Mouse (Mus musculus): ENCODE results near the gene Lin52. TPM values are rescaled to one million over a fixed set of nuclear protein-coding genes. Genes with fewer than 3 reads are reported as not detected.

The Lin52 gene
- polyA plus RNA-seq, 1 experiment from 2014 or later: 41.3 TPM

- WGBS: 74% methylated on average over 11 of the region's 11 CpGs
- H3K27me3 ChIP-seq: peaks cover 51% of the 10 kb centered on the region
Measured at GRCm38 (mm10) chr12:84577768-84578439, 126.7 kb downstream of the Lin52 start.

GRCm38 (mm10) chr12:84578440-84578770 is 127.2 kb downstream of the Lin52 start:
- Histone ChIP-seq H3K9me3 (no peaks in the 10 kb centered on the region; the same call in 1 of the 2 replicates), H3K27me3 (peaks cover 46% of the 10 kb centered on the region), H3K4me2 (replicated peaks) (no peak overlapping the region), H3K4me3 (replicated peaks) (no peak overlapping the region), H3K9ac (replicated peaks) (peak overlapping the region; percentile 14; the same call in 1 of the 2 replicates), H3K4me1 (replicated peaks) (peaks cover 7% of the 10 kb centered on the region; the same call in 1 of the 2 replicates), H3K27ac (no peak overlapping the region), H3K36me3 (no peaks in the 10 kb centered on the region)
- WGBS: 35% methylated on average over 5 of the region's 5 CpGs
- peak; percentile 34; the same call in 1 of the 2 replicates for ATAC-seq

More at GRCm38 (mm10) chr12:84577768-84578439, 126.7 kb downstream of the Lin52 start:
- Histone ChIP-seq H3K4me1 (replicated peaks) (peaks cover 7% of the 10 kb centered on the region; the same call in 1 of the 2 replicates), H3K27ac (no peak overlapping the region), H3K9me3 (no peaks in the 10 kb centered on the region; the same call in 1 of the 2 replicates), H3K36me3 (no peaks in the 10 kb centered on the region), H3K4me3 (replicated peaks) (no peak overlapping the region), H3K4me2 (replicated peaks) (no peak overlapping the region), H3K9ac (replicated peaks) (no peak overlapping the region)
- ATAC-seq: no peak

- ATAC-seq: no peak
- peaks cover 25% of the 10 kb centered on the region for H3K27me3 ChIP-seq
- peaks cover 7% of the 10 kb centered on the region; the same call in 1 of the 2 replicates for H3K4me1 ChIP-seq (replicated peaks)
- H3K4me3 ChIP-seq (replicated peaks): no peak overlapping the region
- H3K27ac ChIP-seq: no peak overlapping the region
- no peak overlapping the region for H3K4me2 ChIP-seq (replicated peaks)
- WGBS: 91% methylated on average over 2 of the region's 2 CpGs
- H3K9me3 ChIP-seq: no peaks in the 10 kb centered on the region; the same call in 1 of the 2 replicates
- no peak overlapping the region for H3K9ac ChIP-seq (replicated peaks)
- H3K36me3 ChIP-seq: no peaks in the 10 kb centered on the region
Measured at GRCm38 (mm10) chr12:84581285-84581684, 130.1 kb downstream of the Lin52 start.

GRCm38 (mm10) chr12:84589825-84590761 is 138.9 kb downstream of the Lin52 start:
- Histone ChIP-seq H3K4me3 (replicated peaks) (peak overlapping the region; percentile 50), H3K9me3 (no peaks in the 10 kb centered on the region), H3K9ac (replicated peaks) (peak overlapping the region; percentile 68), H3K36me3 (no peaks in the 10 kb centered on the region), H3K4me1 (replicated peaks) (peaks cover 15% of the 10 kb centered on the region), H3K4me2 (replicated peaks) (peak overlapping the region; percentile 89), H3K27ac (peak overlapping the region; percentile 58), H3K27me3 (peaks cover 23% of the 10 kb centered on the region)
- ATAC-seq: peak; percentile 75
- 1% methylated on average over 54 of the region's 54 CpGs for WGBS

Other genes starting within 250 kb of the Lin52 start
- 3.6 and 5.2 TPM in 2 replicates for gene Elmsan1, start 232.5 kb upstream of the Lin52 start, polyA plus RNA-seq (2015; fragmentation: Nextera tagmentation; extraction: Ambion mirVana)
- gene Ptgr2, start 166.2 kb upstream of the Lin52 start, polyA plus RNA-seq (2015; fragmentation: Nextera tagmentation; extraction: Ambion mirVana): 14.0 and 16.4 TPM in 2 replicates
- gene Zfp410, start 134.6 kb upstream of the Lin52 start, polyA plus RNA-seq (2015; fragmentation: Nextera tagmentation; extraction: Ambion mirVana): 103 TPM in 2 replicates
- 42.6 and 45.0 TPM in 2 replicates for gene Coq6, start 89.8 kb upstream of the Lin52 start, polyA plus RNA-seq (2015; fragmentation: Nextera tagmentation; extraction: Ambion mirVana)
- gene Fam161b, start 89.6 kb upstream of the Lin52 start, polyA plus RNA-seq (2015; fragmentation: Nextera tagmentation; extraction: Ambion mirVana): 17.7 and 20.6 TPM in 2 replicates
- 9.9 and 10.2 TPM in 2 replicates for gene Entpd5, start 42.4 kb upstream of the Lin52 start, polyA plus RNA-seq (2015; fragmentation: Nextera tagmentation; extraction: Ambion mirVana)
- gene Bbof1, start 42.4 kb upstream of the Lin52 start, polyA plus RNA-seq (2015; fragmentation: Nextera tagmentation; extraction: Ambion mirVana): 2.5 and 4.5 TPM in 2 replicates
- 27.0 and 27.1 TPM in 2 replicates for gene Rnf113a2, start 34.2 kb upstream of the Lin52 start, polyA plus RNA-seq (2015; fragmentation: Nextera tagmentation; extraction: Ambion mirVana)
- 28.9 and 29.9 TPM in 2 replicates for gene Aldh6a1, start 418 bp upstream of the Lin52 start, polyA plus RNA-seq (2015; fragmentation: Nextera tagmentation; extraction: Ambion mirVana)
- 2.2 and 3.0 TPM in 2 replicates for gene Vsx2, start 118.3 kb downstream of the Lin52 start, polyA plus RNA-seq (2015; fragmentation: Nextera tagmentation; extraction: Ambion mirVana)
- gene Abcd4, start 166.0 kb downstream of the Lin52 start, polyA plus RNA-seq (2015; fragmentation: Nextera tagmentation; extraction: Ambion mirVana): 12.8 and 13.9 TPM in 2 replicates
- gene Vrtn, start 189.6 kb downstream of the Lin52 start, polyA plus RNA-seq (2015; fragmentation: Nextera tagmentation; extraction: Ambion mirVana): not detected in 2 replicates
- 2.9 and 3.6 TPM in 2 replicates for gene Syndig1l, start 247.4 kb downstream of the Lin52 start, polyA plus RNA-seq (2015; fragmentation: Nextera tagmentation; extraction: Ambion mirVana)